Mouse (Mus musculus) lung, postnatal 0 days (tissue): ENCODE measurements around the gene Epas1.

Source experiments
- CTCF ChIP-seq: IDR thresholded peaks from 2 replicates; pipeline ENCODE4 v1.5.1; 2016; ENCODE audit warnings: antibody characterized with exemption, mild to moderate bottlenecking
- EP300 ChIP-seq: IDR thresholded peaks from 2 replicates; pipeline ENCODE4 v1.6.1; 2016; ENCODE audit warnings: antibody characterized with exemption, mild to moderate bottlenecking, control low read depth

- TF ChIP-seq CTCF, result no peak
- TF ChIP-seq EP300, result no peak
Observed at GRCm38 (mm10) chr17:86803147-86803546, 49.6 kb downstream of the Epas1 start.
